Mouse (Mus musculus) R1 (cell line): ENCODE measurements around the gene Gm12166.
"Not testable (repeated sequence)": the region's sequence is repeated elsewhere in the genome, so short reads cannot be mapped to it uniquely, and the experiment has no call there.

Experiments used
- DNase-seq: peaks from one replicate; pipeline ENCODE4 v3.0.0-alpha.2; 2018; ENCODE audit warnings: low read depth, low spot score

Gene Gm12166

DNA sequence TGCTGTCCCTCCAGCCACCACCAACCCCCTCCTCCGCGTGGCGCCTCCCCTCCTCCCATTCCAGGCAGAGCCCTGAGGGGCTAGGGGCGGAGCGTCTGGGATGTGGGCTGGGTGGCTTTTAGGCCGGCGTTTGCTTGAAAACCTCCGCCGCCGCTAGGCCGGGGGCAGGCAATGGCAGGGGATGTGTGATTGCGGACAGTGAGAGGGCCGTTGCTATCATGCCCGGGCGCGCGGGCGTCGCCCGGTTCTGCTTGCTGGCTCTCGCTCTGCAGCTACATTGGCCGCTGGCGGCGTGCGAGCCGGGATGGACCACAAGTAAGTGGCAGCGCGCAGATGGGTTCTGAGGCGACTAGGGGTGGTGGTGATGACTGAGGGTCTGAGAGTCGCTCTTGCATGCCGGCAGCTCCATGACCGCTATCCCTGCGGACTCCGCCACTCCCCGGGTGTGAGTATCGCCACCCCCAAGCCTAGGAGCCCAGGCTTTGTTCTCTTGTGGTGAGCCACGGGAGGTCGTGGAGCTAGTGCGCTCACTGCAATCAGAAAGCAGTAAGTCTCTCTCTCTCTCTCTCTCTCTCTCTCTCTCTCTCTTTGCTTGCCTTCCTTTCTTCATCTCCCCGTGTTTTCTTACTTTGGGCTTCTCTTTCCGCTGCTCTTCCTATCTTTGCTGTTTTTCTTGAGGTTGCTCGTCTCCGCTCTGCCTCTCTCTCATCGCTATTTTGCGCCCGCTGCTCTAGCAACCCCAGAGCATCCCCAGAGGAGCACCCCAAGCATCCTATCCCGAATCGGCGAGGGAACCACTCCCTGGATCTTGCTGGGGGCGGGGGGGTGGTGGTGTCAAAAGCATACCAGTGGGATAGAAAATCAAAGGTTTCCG is 4.0 kb upstream of the Gm12166 start, which contains the start of gene Adam19:
TSS of gene Adam19 (plus strand) at position 97 of the 874 bp plus-strand sequence.
- peak; percentile 90 for DNase-seq

DNA sequence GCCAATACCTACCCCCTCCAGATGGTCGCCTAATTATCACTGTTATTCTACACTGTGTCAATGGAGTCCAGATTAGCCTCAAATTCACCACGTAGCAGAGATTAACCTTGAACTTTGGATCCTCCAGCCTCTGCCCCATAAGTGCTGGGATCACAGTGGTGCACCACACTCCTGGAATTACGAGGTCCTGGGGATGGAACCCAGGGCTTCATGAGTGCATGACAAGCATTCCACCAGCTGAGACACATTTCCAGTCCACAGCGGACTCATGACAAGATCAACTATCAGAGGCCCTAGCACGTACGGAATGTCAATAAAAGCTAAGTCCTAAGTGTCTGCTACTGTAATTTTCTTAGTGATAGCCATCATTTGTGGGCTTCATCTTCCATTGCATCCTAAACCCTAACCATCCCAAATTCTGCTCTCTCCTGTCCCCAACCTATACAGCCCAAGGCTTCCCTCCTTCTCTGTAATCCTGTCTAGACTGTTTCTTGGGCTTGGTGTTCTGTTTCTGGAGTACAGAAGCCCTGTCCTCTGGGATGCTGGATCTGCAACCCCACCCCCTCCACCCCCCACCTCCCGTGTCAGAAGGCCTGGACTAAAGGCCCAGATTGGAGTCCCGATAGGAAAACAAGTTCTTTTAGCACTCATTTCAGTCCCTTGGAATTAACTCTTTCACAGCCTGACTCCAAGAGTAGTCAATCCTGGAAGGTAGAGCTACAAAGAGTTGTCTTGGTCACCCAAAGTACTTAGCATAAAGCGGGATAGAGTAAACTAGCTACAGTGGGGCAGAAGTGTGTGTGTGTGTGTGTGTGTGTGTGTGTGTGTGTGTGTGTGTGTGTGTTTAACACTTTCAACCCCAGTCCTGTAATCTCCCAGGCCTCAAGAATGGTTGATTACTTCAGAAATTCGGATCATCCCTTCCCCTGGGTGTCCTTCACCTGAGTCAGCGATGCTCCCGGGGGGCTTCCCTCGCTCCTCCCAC is 3.1 kb upstream of the Gm12166 start:
- peak; percentile 59 for DNase-seq

DNA sequence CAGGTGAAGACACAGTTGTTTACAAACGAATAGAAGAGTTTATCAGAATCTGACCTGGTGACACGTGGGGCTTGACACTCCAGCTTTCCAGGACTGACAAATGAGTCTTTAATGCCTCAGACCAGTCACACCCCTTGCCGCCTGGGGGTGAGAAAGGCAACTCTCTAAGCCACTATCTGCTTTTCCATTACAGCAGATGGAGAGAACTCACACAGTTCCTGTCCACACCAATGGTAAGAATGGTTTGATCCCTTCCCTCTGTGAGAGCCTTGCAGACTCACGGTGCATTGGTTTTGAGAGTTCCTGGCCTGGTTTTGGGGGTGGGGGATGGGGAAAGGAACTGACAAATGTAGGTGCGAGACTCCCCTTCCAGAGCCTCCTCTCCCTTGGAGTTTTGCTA is 2.2 kb upstream of the Gm12166 start:
- peak; percentile 54 for DNase-seq

DNA sequence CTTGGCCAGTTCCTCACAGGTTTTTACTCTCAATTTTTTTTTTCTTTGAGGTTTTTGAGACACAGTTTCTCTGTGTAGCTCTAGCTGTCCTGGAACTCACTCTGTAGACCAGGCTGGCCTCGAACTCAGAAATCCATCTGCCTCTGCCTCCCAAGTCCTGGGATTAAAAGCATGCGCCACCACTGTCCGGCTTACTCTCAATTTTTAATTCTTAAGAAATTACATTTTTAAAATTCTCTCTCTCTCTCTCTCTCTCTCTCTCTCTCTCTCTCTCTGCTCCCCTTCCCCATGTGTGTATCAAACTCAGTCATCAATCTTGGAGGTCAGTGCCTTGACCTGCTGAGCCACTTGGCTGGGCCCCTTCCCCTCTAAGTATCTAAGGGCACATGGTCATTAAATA is 1.3 kb upstream of the Gm12166 start:
- DNase-seq = not testable (repeated sequence)

DNA sequence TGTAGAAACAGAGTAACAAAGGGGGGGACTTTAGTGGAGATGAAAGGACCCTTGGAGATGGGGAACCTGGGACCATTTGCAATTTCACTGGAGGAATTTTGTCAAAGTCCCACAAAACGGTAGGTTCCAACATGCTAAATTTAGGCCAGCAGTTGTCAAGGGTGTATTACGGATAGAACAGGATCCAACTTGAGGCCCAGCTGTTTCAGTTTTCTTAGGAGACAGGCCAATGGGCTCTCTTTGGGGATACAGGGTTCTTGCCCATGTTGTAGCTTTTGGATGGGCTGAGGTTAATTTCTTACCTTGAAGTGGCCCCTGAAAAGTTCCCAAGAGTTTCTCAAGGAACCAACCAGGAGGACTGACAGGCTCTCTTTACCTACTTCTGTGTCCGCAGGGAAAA is 4.9 kb downstream of the Gm12166 start:
- no peak for DNase-seq

DNA sequence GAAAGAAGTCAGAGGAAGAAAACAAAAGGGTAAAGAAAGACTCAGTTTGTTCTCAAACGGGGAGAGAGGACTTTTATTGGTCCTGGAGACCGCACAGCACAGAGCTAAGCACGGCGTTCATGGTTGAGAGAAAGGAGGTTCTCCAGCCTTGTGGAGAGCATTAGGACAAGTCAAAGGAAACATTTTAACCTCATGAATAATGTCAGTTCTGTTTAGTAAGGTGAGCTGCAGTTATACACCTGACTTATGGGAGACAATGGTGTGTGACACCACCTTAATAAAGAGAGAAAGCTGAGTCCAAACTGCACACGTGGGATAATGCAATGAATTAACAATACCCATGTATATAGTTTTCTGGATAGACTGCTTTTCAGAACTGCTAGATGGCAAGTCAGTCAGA is 7.3 kb downstream of the Gm12166 start:
- DNase-seq = no peak

DNA sequence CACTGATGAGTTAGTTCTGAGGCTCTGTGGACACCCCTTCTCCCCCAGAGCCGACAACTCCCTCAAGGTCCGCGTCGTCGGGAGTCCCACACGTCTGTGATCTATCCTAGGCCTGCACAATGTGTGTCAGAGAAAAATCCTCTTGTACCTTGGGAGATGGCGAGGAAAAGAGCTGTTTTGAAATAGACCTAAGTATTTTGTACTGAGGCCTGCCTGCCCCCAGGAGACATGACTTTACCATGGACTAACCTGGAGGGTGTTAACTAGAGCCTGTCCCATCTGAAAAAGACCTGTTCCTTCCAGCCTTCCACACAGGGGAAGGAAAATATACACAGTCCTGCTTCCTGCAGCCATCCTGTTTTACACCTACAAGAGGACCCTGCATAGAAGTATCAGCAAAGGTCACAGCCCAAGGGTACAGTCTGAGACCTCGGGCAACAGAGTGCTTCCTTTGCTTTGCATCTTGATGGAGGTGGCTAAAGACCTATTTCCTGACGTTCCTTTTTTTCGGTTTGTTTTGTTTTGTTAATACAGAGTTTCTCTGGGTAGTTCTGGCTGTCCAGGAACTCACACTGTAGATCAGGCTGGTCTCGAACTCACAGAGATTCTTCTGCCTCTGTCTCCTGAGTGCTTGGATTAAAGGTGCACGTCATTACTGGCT is 10.4 kb downstream of the Gm12166 start:
- DNase-seq = peak; percentile 78

DNA sequence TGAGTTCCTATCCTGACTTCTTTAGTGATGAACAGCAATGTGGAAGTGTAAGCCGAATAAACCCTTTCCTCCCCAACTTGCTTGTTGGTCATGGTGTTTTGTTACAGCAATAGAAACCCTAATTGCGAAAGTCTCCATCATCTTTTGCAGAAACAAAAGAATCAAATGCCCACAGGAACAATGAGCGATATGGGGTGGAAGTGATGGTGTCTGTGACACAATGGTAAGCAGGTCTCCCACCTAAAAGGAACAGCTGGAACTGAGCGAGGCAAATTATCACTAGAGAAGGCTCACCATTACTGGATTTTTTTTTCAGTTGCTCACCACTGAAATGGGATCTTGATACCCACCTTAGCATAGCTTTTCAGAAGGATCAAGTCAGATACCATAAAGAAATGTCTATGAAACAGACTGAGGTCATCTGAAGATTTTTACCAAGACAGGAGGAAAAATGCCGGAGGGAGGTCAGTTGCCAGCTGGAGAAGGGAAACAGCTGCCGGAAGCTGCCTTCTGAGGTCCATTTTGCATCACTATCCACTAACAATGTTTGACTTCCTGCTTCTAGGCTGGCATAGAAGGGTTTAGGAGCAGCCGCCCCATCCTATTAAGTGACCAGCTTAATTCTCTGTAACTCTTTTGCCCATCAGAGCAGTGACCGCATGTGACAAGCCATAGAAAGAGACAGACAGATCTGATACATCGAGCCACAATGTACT is 11.1 kb downstream of the Gm12166 start:
- peak; percentile 56 for DNase-seq

DNA sequence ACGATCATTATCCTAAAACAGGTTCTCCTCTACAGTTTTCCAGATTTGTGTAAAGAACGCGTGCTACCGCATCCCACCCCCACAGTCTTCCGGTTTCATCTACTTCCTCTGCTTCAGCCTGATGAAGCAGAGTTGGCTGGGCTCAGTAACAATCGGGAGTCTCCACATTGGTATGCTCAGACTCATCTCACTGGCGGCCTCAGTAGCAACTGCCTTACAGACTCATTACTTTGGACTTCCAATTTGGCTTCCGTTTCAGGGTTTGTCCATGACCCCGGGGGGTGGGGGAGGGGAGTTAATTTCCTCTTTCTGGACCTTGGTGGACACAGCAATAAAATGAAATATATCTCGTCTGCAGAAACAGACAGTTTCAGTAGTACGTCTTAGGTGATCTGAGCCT is 12.8 kb downstream of the Gm12166 start:
- DNase-seq = peak; percentile 58

DNA sequence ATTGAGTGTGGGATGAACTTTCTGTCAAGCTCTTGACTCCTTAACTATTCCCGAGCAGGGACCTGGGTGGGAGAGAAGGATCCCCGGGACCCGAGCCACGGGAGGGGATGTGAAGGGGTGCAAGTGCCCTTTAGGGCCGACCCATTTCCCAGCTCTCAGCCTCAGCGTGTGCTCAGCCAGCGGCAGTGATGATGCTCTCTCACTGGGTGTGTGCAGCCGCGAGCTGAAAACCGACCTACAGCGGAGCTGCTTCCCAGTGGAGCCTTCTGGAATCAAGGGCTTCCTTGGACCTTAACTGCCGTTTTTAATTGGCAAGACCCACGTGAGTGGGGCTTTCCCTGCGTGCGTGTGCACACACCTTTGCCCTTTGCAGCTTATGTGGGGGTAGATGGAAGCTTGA is 13.2 kb downstream of the Gm12166 start:
- DNase-seq = no peak

DNA sequence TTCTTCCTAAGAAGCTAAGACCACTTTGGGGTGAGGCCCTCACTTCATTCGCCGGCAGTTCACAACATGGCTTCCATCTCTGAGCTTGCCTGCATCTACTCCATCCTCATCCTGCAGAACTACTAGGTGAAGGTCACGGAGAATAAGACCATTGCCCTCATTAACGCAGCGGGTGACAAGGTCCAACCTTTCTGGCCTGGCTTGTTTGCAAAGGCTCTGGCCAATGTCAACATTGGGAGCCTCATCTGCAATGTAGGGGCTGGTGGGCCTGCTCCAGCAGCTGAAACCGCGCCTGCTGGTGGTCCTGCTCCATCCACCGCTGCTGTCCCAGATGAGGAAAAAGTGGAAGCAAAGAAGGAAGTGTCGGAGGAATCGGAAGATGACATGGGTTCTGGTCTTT is 15.7 kb downstream of the Gm12166 start:
- DNase-seq = no peak

DNA sequence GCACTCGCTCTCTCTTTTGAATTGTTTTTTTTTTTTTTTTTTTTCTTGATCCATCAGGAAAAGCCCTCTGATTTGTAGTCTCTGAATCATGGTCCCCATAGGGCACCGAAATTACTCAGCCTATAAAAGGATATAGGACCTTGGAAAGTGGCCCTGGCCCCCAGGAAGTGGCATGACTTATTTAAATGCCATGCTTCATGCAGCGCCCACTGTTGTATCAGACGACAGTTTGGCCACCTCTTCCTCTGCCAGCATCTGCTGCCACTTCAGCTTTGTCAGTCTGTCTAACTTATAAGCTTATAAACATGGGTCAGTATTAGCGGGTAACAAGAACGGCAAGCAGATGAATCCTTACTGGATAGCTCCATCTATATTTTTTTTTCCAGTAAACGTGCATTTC is 19.2 kb downstream of the Gm12166 start:
- DNase-seq = no peak

DNA sequence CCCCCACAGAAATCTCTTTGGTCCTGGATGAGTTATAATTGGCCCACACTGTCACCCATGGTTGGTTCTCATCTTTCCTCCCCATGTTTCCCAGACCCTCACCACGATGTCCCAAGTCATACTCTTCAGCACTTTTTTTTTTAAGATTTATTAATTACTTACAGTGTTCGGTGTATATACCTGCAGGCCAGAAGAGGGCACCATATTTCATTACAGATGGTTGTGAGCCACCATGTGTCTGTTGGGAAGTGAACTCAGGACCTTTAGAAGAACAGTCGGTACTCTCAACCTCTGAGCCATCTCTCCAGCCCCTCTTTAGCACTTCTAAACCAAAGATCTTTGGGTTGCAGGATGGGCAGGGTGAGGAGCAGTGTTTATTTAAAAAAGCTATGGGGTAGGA is 20.7 kb downstream of the Gm12166 start:
- peak; percentile 57 for DNase-seq

DNA sequence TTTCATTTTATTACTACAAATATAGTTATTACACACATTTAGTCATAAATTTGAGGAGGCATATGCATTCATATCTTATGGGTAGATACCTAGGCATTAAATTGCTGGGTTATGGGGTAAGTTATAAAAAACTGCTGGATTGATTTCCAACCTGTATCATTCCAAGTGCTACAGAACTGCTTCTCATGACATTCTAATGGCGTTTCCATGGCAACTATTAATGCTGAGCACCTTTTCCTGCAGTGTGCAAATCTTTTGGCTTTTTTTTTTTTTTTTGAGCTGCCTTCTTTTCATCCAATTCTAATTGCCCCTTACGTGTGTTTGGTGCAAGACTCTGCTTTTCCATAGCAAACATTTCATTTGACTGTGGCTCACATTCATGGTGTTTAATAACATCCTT is 22.1 kb downstream of the Gm12166 start:
- DNase-seq = no peak

DNA sequence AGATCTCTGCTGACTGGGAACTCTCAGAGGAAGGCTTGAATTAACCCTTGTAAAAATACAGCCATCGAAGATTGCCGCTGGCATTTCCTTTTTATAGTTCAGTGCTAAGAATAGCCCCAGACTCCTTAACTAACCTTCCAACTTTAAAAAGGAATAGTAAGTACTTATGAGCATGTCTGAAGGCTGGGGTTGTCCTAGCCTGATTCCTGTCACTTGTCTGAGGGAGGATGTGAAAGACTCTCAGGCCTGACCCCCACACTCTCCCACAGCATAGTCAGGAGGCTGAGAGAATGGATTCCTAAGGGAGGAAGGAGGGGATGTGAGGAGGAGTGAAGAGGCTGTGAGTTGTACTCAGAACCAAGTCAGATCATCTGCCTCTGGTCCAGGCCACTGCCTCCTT is 22.6 kb downstream of the Gm12166 start:
- no peak for DNase-seq

DNA sequence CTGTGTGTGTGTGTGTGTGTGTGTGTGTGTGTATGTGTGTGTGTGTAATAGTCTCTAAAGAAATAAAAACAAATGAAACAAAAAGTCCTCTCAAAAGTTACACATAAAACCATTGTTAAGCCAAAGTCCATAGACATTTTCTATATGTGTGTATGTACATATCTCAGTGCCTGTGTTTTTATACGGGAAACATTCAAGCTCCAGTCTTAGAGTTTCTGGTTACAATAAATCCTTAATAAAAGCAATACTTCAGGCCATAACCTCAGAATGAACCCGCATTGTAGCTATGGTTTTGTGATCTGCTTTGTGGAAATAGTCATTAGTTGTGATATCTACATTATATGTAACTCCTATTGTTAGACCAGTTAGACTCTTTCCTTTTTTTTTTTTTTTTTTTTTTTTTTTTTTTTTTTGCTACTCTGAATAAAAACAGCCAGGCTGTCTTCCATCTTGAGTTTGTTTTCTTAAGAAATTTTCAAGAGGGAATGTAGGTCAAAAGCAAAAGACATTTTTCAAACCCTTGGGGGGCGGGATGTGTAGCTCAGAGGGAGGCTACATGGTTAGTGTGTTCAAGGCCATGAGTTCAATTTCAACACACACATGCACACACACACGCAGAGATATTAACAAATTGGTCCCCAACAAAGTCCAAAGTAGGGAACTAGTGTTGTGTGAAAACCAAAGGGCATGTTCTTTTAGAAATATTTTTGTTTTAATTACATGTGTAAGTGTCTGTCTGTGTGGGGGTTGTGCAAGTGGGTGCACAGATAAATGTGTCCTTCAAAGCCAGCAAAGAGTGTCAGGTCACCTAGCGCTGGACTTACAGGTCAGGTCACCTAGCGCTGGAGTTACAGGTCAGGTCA is 23.9 kb downstream of the Gm12166 start:
- no peak for DNase-seq

DNA sequence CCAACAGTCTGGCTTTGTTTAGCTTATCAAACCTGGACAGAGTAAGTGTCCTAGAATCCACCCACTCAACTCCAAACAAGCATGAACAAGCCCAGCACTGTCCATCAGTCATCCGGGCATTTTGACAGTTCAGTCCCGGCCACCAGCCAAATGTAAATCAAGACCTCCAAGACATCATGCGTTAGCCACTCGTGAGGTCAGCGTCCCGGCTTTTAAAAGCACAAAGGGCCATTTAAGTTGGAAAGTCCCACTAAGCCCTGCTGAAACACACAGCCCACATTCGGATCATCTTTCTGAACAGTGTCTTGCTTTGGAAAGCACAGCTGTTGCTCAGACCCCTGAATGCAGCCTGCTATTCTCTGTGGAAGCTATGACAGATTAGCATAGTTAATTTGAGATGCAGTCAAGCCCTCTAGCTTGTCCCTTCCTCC is 26.1 kb downstream of the Gm12166 start:
- DNase-seq = no peak

DNA sequence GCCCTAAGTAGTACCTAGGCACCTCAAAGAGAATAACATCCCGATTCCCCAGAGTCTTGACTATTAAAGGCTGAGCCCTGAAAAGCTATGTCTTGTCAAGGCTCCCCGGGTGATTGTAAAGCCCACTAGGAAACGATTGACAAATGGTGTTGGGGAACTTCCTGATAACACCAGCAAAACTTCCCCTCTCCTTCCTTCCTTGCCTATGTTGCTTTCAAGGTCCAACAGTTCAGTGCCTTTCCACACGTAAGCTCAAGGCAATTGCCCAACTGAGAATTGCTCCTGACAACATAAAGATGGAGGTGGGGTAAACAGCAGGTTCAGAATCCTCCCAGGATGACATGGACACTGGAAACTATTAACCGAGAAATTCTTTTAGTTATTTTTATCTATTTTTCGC is 29.1 kb downstream of the Gm12166 start:
- DNase-seq = no peak

DNA sequence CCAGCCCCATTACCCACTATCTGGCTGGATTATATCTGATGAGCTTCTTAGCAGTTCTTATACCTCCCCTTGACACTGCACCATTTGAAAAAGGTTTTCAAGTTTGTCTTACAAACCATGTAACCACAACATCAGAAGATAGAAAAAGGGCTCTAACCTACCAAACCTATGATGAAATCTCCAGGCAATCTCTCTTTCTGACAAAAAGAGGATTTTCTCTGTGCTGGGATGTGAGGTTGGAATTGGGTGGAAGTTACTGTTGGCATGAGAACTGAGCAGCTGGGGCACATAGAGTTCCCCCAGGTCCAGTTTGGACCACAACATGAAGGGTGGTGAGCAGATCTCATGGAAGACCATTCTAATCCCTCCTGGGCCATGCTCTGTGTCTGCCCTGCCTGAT is 30.3 kb downstream of the Gm12166 start:
- no peak for DNase-seq

DNA sequence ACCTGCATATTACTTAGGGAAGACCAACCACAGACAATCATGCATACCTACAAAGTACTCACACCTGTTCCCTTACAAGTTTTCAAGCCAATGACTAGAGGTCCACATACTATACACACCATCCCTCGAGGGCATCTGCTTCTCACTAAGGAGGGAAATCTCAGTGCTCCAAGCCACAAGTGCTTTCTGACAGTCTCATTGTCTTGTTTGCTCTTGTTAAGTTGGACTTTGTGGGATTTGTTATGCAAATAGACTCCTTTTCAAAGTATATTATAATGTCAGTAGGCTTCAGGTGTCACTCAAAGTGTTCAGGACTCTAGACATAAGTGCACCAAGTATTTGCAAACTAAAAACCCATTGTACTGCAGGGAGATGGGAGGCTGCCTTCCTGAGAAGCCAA is 31.9 kb downstream of the Gm12166 start:
- DNase-seq = peak; percentile 92
